Mouse (Mus musculus) stomach, postnatal 0 days (tissue): ENCODE data around the gene Lrrc63.

ENCODE experiments used
- CTCF ChIP-seq: IDR thresholded peaks from 2 replicates; pipeline ENCODE4 v1.5.1; 2016; ENCODE audit warnings: antibody characterized with exemption, low read depth, mild to moderate bottlenecking, moderate library complexity
- EP300 ChIP-seq: optimal IDR thresholded peaks from 2 replicates; pipeline ENCODE3; 2016; ENCODE audit warnings: antibody characterized with exemption

- TF ChIP-seq CTCF, result no peak
- no peak for TF ChIP-seq EP300
These were observed at the start of gene Lrrc63, which contains the start of gene Lcp1 for GRCm38 (mm10) chr14:75130501-75131318.
